ENCODE assay signal across 10 mouse cellular contexts in genomic region chr4:127278451-127279001, GRCm38 (mm10). TPM values are rescaled to one million over a fixed set of nuclear protein-coding genes. Genes with fewer than 3 reads are reported as not detected.
DNase-seq lines count a peak whose midpoint lies in the region; ATAC-seq lines count a peak whose summit lies in the region.
"Had no signal": no experiment of that assay in that cellular context is flagged by ENCODE, and none has a peak within 500 bp of the region (broad histone marks: within the 10 kb centered on the region; RNA-seq: fewer than 3 reads in every experiment).

No protein-coding gene starts in this region.

- DNase-seq in heart, adult 9 months (ENCODE audit: low spot score in 2 of 2) = peak; percentile 80 to 82
- peak; percentile 51 for DNase-seq in kidney, postnatal 10 days
- DNase-seq in skeletal muscle tissue, adult 2 months (ENCODE audit: low read depth, low spot score) = peak; percentile 29
- DNase-seq in right cerebral cortex, adult 18-20 months = no peak
- no peak for DNase-seq in hindbrain, embryonic 11.5 days (ENCODE audit: low spot score)
- no peak for DNase-seq in right cerebral cortex, postnatal 36 days (ENCODE audit: low spot score in 2 of 2)

- H3K36me3 ChIP-seq in neural tube, embryonic 13.5 days = no peaks in the 10 kb centered on the region
- H3K36me3 ChIP-seq in neural tube, embryonic 15.5 days = no peaks in the 10 kb centered on the region
- H3K36me3 ChIP-seq in hindbrain, embryonic 11.5 days (ENCODE audit: control insufficient read depth, insufficient read depth, low read length) = no peaks in the 10 kb centered on the region
- H3K36me3 ChIP-seq: forebrain, embryonic 15.5 days; G1E had no signal

- H3K4me2 ChIP-seq in neural tube, embryonic 13.5 days = no peak overlapping the region
- H3K4me2 ChIP-seq in neural tube, embryonic 15.5 days = no peak overlapping the region
- no peak overlapping the region for H3K4me2 ChIP-seq in hindbrain, embryonic 11.5 days (replicated peaks; ENCODE audit: low read depth, low read length)
- H3K4me2 ChIP-seq: forebrain, embryonic 15.5 days had no signal

- no peak overlapping the region for H3K9ac ChIP-seq in neural tube, embryonic 13.5 days
- H3K9ac ChIP-seq in neural tube, embryonic 15.5 days (replicated peaks) = no peak overlapping the region
- no peak overlapping the region for H3K9ac ChIP-seq in hindbrain, embryonic 11.5 days (ENCODE audit: low read depth, low read length)
- H3K9ac ChIP-seq: forebrain, embryonic 15.5 days had no signal

- no peak for ATAC-seq in neural tube, embryonic 13.5 days (ENCODE audit: low read depth)
- ATAC-seq in neural tube, embryonic 15.5 days (ENCODE audit: low FRiP score) = no peak
- ATAC-seq in hindbrain, embryonic 11.5 days (ENCODE audit: low FRiP score) = no peak
- ATAC-seq: forebrain, embryonic 15.5 days had no signal

- H3K27ac ChIP-seq in neural tube, embryonic 13.5 days (replicated peaks) = 0 out of 2 replicates have a peak overlapping the region, but pooled peaks have one; percentile 13
- no peak overlapping the region for H3K27ac ChIP-seq in neural tube, embryonic 15.5 days (replicated peaks)
- no peak overlapping the region for H3K27ac ChIP-seq in hindbrain, embryonic 11.5 days (ENCODE audit: low read depth, low read length)
- H3K27ac ChIP-seq: forebrain, embryonic 15.5 days had no signal

- 63% methylated on average over 9 of the region's 9 CpGs for WGBS in neural tube, embryonic 13.5 days
- whole genome bisulfite sequencing in neural tube, embryonic 15.5 days = 69% methylated on average over 9 of the region's 9 CpGs
- 43% methylated on average over 9 of the region's 9 CpGs for WGBS in hindbrain, embryonic 11.5 days

- H3K4me1 ChIP-seq in neural tube, embryonic 13.5 days (replicated peaks) = no peaks in the 10 kb centered on the region; the same call in 1 of the 2 replicates
- 0 out of 2 replicates have a peak, but pooled peaks cover 2% of the 10 kb centered on the region for H3K4me1 ChIP-seq in neural tube, embryonic 15.5 days
- H3K4me1 ChIP-seq in hindbrain, embryonic 11.5 days (replicated peaks; ENCODE audit: control insufficient read depth, insufficient read depth, low read length) = no peaks in the 10 kb centered on the region
- H3K4me1 ChIP-seq: forebrain, embryonic 15.5 days had no signal

- no peaks in the 10 kb centered on the region for H3K9me3 ChIP-seq in neural tube, embryonic 13.5 days
- no peaks in the 10 kb centered on the region for H3K9me3 ChIP-seq in neural tube, embryonic 15.5 days (replicated peaks)
- no peaks in the 10 kb centered on the region for H3K9me3 ChIP-seq in hindbrain, embryonic 11.5 days (ENCODE audit: control insufficient read depth, low read length)
- H3K9me3 ChIP-seq: forebrain, embryonic 15.5 days had no signal

- H3K4me3 ChIP-seq in neural tube, embryonic 13.5 days = no peak overlapping the region
- no peak overlapping the region for H3K4me3 ChIP-seq in neural tube, embryonic 15.5 days (replicated peaks)
- H3K4me3 ChIP-seq in hindbrain, embryonic 11.5 days (ENCODE audit: low read depth, low read length) = no peak overlapping the region
- H3K4me3 ChIP-seq: forebrain, embryonic 15.5 days had no signal

- H3K27me3 ChIP-seq in neural tube, embryonic 13.5 days = no peaks in the 10 kb centered on the region
- H3K27me3 ChIP-seq in neural tube, embryonic 15.5 days (replicated peaks) = no peaks in the 10 kb centered on the region
- no peaks in the 10 kb centered on the region for H3K27me3 ChIP-seq in hindbrain, embryonic 11.5 days (ENCODE audit: control insufficient read depth, insufficient read depth, low read length)
- H3K27me3 ChIP-seq: forebrain, embryonic 15.5 days had no signal

RNA-seq across cellular contexts. Expression of gene Smim12, which starts 34.9 kb away (rescaled TPM):
- polyA plus RNA-seq in neural tube, embryonic 13.5 days (2015; fragmentation: Nextera tagmentation; extraction: Ambion mirVana) = 57.9 and 60.3 TPM in 2 replicates
- 61.7 and 68.9 TPM in 2 replicates for polyA plus RNA-seq in neural tube, embryonic 15.5 days (2015; fragmentation: Nextera tagmentation; extraction: Ambion mirVana)
- 59.3 and 59.7 TPM in 2 replicates for polyA plus RNA-seq in hindbrain, embryonic 11.5 days (2014; fragmentation: Nextera tagmentation; extraction: Ambion mirVana)

RNA-seq across cellular contexts. Expression of gene Gja4, which starts 35.3 kb away (rescaled TPM):
- polyA plus RNA-seq in neural tube, embryonic 13.5 days (2015; fragmentation: Nextera tagmentation; extraction: Ambion mirVana) = 18.4 and 22.9 TPM in 2 replicates
- polyA plus RNA-seq in neural tube, embryonic 15.5 days (2015; fragmentation: Nextera tagmentation; extraction: Ambion mirVana) = 20.4 and 20.5 TPM in 2 replicates
- polyA plus RNA-seq in hindbrain, embryonic 11.5 days (2014; fragmentation: Nextera tagmentation; extraction: Ambion mirVana) = 13.5 and 14.0 TPM in 2 replicates
- polyA plus RNA-seq: G1E had no signal

RNA-seq across cellular contexts. Expression of gene Gjb3, which starts 52.1 kb away (rescaled TPM):
- not detected in 2 replicates for polyA plus RNA-seq in neural tube, embryonic 13.5 days (2015; fragmentation: Nextera tagmentation; extraction: Ambion mirVana)
- polyA plus RNA-seq in neural tube, embryonic 15.5 days (2015; fragmentation: Nextera tagmentation; extraction: Ambion mirVana) = 0.59 TPM in 1 of 2 replicates, not detected in the other
- 0.77 and 1.7 TPM in 2 replicates for polyA plus RNA-seq in hindbrain, embryonic 11.5 days (2014; fragmentation: Nextera tagmentation; extraction: Ambion mirVana)
- polyA plus RNA-seq: forebrain, embryonic 15.5 days; G1E had no signal

Comparison
In these comparisons a context has a peak if more than half of its experiments do, and no peak if none do; other contexts are left out.
1. DNase-seq: peak in heart, adult 9 months (2 of 2), kidney, postnatal 10 days (single experiment) and skeletal muscle tissue, adult 2 months (single experiment); none in right cerebral cortex, adult 18-20 months (single experiment), hindbrain, embryonic 11.5 days (single experiment) and right cerebral cortex, postnatal 36 days (0 of 2).